Mouse (Mus musculus) forebrain, embryonic 12.5 days (tissue): ENCODE measurements around the gene BC004004. TPM values are rescaled to one million over a fixed set of nuclear protein-coding genes. Genes with fewer than 3 reads are reported as not detected.
A peak's percentile ranks its signal among the peaks of the same experiment; 100 is the strongest.
"Not testable (repeated sequence)": the region's sequence is repeated elsewhere in the genome, so short reads cannot be mapped to it uniquely, and the experiment has no call there.

Experiments
- ATAC-seq: fragments of 200-750 bp; cut with Nextera tagmentation; 2 replicates; pipeline ENCODE4 v1.8.0; 2017; ENCODE audit warnings: moderate TSS enrichment; ENCODE audit not compliant: low FRiP score
- H3K27ac ChIP-seq: fragments of 300-500 bp; sonication (generic); 2 replicates; pipeline ENCODE4 v1.5.1; 2016; ENCODE audit warnings: mild to moderate bottlenecking
- H3K27me3 ChIP-seq: fragments of 300-500 bp; sonication (generic); 2 replicates; pipeline ENCODE4 v1.6.1; 2016; ENCODE audit warnings: mild to moderate bottlenecking
- H3K36me3 ChIP-seq: fragments of 300-500 bp; sonication (generic); replicated peaks from 2 replicates; pipeline ENCODE4 v1.6.1; 2016; ENCODE audit warnings: mild to moderate bottlenecking
- H3K4me1 ChIP-seq: fragments of 300-500 bp; sonication (generic); 2 replicates; pipeline ENCODE4 v1.6.1; 2016
- H3K4me2 ChIP-seq: fragments of 300-500 bp; sonication (generic); 2 replicates; pipeline ENCODE4 v1.6.1; 2016; ENCODE audit warnings: mild to moderate bottlenecking, moderate library complexity
- H3K4me3 ChIP-seq: fragments of 300-500 bp; sonication (generic); replicated peaks from 2 replicates; pipeline ENCODE4 v1.5.1; 2016; ENCODE audit warnings: mild to moderate bottlenecking
- H3K9ac ChIP-seq: fragments of 300-500 bp; sonication (generic); 2 replicates; pipeline ENCODE4 v1.6.1; 2016; ENCODE audit warnings: mild to moderate bottlenecking
- H3K9me3 ChIP-seq: fragments of 300-500 bp; sonication (generic); 2 replicates; pipeline ENCODE4 v1.6.1; 2016
- WGBS: fragments of 180-500 bp; shearing (Covaris S2); methylation state at CpG from one replicate; pipeline ENCODE4 v1.1.7; 2016; 5-methylcytosine and 5-hydroxymethylcytosine counted together
- polyA plus RNA-seq: library from polyadenylated mRNA; unstranded; fragments of >200 nt; fragmentation: Nextera tagmentation; extraction: Ambion mirVana; gene quantifications from 2 replicates; pipeline ENCODE4 v1.2.1, GENCODE M21; 2016

BC004004 gene
- polyA plus RNA-seq, 1 experiment from 2014 or later: 65.2 TPM

- Histone ChIP-seq H3K27me3 (no peaks in the 10 kb centered on the region), H3K4me2 (peak within 1 kb of the TSS; percentile 77), H3K9ac (peak within 1 kb of the TSS; percentile 93), H3K27ac (peak within 1 kb of the TSS; percentile 90), H3K36me3 (peaks cover 19% of the 10 kb centered on the region), H3K4me1 (peaks cover 28% of the 10 kb centered on the region), H3K9me3 (no peaks in the 10 kb centered on the region), H3K4me3 (peak within 1 kb of the TSS; percentile 75)
- 1% methylated on average over 43 of the region's 53 CpGs for WGBS
- ATAC-seq: peak; percentile 96
Observed at GRCm38 (mm10) chr17:29347645-29348256, 79.2 kb downstream of the BC004004 start, which contains the start of gene Mtch1. Mtch1 (minus strand) TSS chr17:29347934.

- no peak overlapping the region for H3K4me2 ChIP-seq
- H3K27me3 ChIP-seq: no peaks in the 10 kb centered on the region
- H3K4me1 ChIP-seq: peaks cover 25% of the 10 kb centered on the region
- ATAC-seq: no peak
- no peak overlapping the region for H3K27ac ChIP-seq
- 86% methylated on average over 2 of the region's 2 CpGs for WGBS
- H3K9ac ChIP-seq: no peak overlapping the region
- peaks cover 8% of the 10 kb centered on the region for H3K36me3 ChIP-seq
- no peaks in the 10 kb centered on the region for H3K9me3 ChIP-seq
- no peak overlapping the region for H3K4me3 ChIP-seq
Observed at GRCm38 (mm10) chr17:29348996-29349395, 80.4 kb downstream of the BC004004 start.

- H3K9ac ChIP-seq, H3K9me3 ChIP-seq, H3K4me2 ChIP-seq, H3K27me3 ChIP-seq, H3K4me3 ChIP-seq, H3K27ac ChIP-seq, H3K36me3 ChIP-seq, ATAC-seq: not testable (repeated sequence)
- peaks cover 30% of the 10 kb centered on the region for H3K4me1 ChIP-seq
- 57% methylated on average over 5 of the region's 5 CpGs for WGBS
Observed at GRCm38 (mm10) chr17:29351056-29351455, 82.5 kb downstream of the BC004004 start.

- Histone ChIP-seq H3K9ac (0 out of 2 replicates have a peak overlapping the region, but pooled peaks have one; percentile 29), H3K9me3 (no peaks in the 10 kb centered on the region), H3K27ac (peak overlapping the region; percentile 99), H3K27me3 (no peaks in the 10 kb centered on the region), H3K36me3 (no peaks in the 10 kb centered on the region), H3K4me2 (peak overlapping the region; percentile 62), H3K4me1 (peaks cover 35% of the 10 kb centered on the region), H3K4me3 (0 out of 2 replicates have a peak overlapping the region, but pooled peaks have one; percentile 0)
- WGBS: 13% methylated on average over 5 of the region's 5 CpGs
- ATAC-seq: peak; percentile 70
Observed at GRCm38 (mm10) chr17:29355461-29355840, 86.9 kb downstream of the BC004004 start.

GRCm38 (mm10) chr17:29355841-29356478 lies 87.4 kb downstream of the BC004004 start:
- no peaks in the 10 kb centered on the region for H3K27me3 ChIP-seq
- H3K4me2 ChIP-seq: peak overlapping the region; percentile 62
- WGBS: 8% methylated on average over 17 of the region's 17 CpGs
- no peaks in the 10 kb centered on the region for H3K36me3 ChIP-seq
- H3K9me3 ChIP-seq: no peaks in the 10 kb centered on the region
- H3K4me1 ChIP-seq: peaks cover 35% of the 10 kb centered on the region
- peak overlapping the region; percentile 48 for H3K9ac ChIP-seq
- H3K27ac ChIP-seq: peak overlapping the region; percentile 99
- peak; percentile 43; the same call in 1 of the 2 replicates for ATAC-seq
- H3K4me3 ChIP-seq: peak overlapping the region; percentile 37

- no peaks in the 10 kb centered on the region for H3K36me3 ChIP-seq
- peaks cover 35% of the 10 kb centered on the region for H3K4me1 ChIP-seq
- WGBS: 0% methylated on average over 11 of the region's 11 CpGs
- ATAC-seq: peak; percentile 95
- no peaks in the 10 kb centered on the region for H3K9me3 ChIP-seq
- peak overlapping the region; percentile 48 for H3K9ac ChIP-seq
- peak overlapping the region; percentile 37 for H3K4me3 ChIP-seq
- H3K4me2 ChIP-seq: peak overlapping the region; percentile 62
- no peaks in the 10 kb centered on the region for H3K27me3 ChIP-seq
- H3K27ac ChIP-seq: peak overlapping the region; percentile 99
Observed at GRCm38 (mm10) chr17:29356479-29356856, 87.9 kb downstream of the BC004004 start.

- Histone ChIP-seq H3K27me3 (no peaks in the 10 kb centered on the region), H3K27ac (peak overlapping the region; percentile 99), H3K4me2 (peak overlapping the region; percentile 62), H3K9ac (peak overlapping the region; percentile 48), H3K4me1 (peaks cover 35% of the 10 kb centered on the region), H3K4me3 (peak overlapping the region; percentile 37), H3K9me3 (no peaks in the 10 kb centered on the region), H3K36me3 (no peaks in the 10 kb centered on the region)
- WGBS: 3% methylated on average over 9 of the region's 9 CpGs
- peak; percentile 56 for ATAC-seq
Observed at GRCm38 (mm10) chr17:29356882-29357281, 88.3 kb downstream of the BC004004 start.

GRCm38 (mm10) chr17:29358928-29359327 lies 90.3 kb downstream of the BC004004 start:
- Histone ChIP-seq H3K9ac (no peak overlapping the region), H3K27ac (no peak overlapping the region), H3K4me3 (no peak overlapping the region), H3K4me1 (peaks cover 35% of the 10 kb centered on the region), H3K9me3 (no peaks in the 10 kb centered on the region), H3K4me2 (no peak overlapping the region), H3K36me3 (no peaks in the 10 kb centered on the region), H3K27me3 (no peaks in the 10 kb centered on the region)
- 44% methylated on average over 3 of the region's 3 CpGs for WGBS
- no peak for ATAC-seq

GRCm38 (mm10) chr17:29360761-29361221 lies 92.2 kb downstream of the BC004004 start, which contains the start of gene Fgd2:
Fgd2 (plus strand) TSS chr17:29360914.
- Histone ChIP-seq H3K4me3 (no peak within 1 kb of the TSS), H3K4me2 (no peak within 1 kb of the TSS), H3K4me1 (peaks cover 22% of the 10 kb centered on the region), H3K36me3 (no peaks in the 10 kb centered on the region), H3K27me3 (no peaks in the 10 kb centered on the region), H3K27ac (no peak within 1 kb of the TSS), H3K9ac (no peak within 1 kb of the TSS), H3K9me3 (no peaks in the 10 kb centered on the region)
- no peak for ATAC-seq
- WGBS: 18% methylated on average over 5 of the region's 5 CpGs

- Histone ChIP-seq H3K9ac (no peak overlapping the region), H3K27ac (no peak overlapping the region), H3K4me3 (no peak overlapping the region), H3K36me3 (no peaks in the 10 kb centered on the region), H3K4me2 (no peak overlapping the region), H3K27me3 (no peaks in the 10 kb centered on the region), H3K4me1 (peaks cover 8% of the 10 kb centered on the region), H3K9me3 (no peaks in the 10 kb centered on the region)
- ATAC-seq: no peak
- WGBS: 66% methylated on average over 8 of the region's 8 CpGs
Observed at GRCm38 (mm10) chr17:29361982-29362691, 93.5 kb downstream of the BC004004 start.

GRCm38 (mm10) chr17:29363109-29363508 lies 94.5 kb downstream of the BC004004 start:
- Histone ChIP-seq H3K9me3 (no peaks in the 10 kb centered on the region), H3K27me3 (no peaks in the 10 kb centered on the region), H3K4me3 (no peak overlapping the region), H3K9ac (no peak overlapping the region), H3K4me1 (peaks cover 5% of the 10 kb centered on the region), H3K36me3 (no peaks in the 10 kb centered on the region), H3K4me2 (no peak overlapping the region), H3K27ac (no peak overlapping the region)
- ATAC-seq: no peak
- 88% methylated on average over 8 of the region's 8 CpGs for WGBS
